Mouse (Mus musculus): ENCODE data around the gene Klhl31. TPM values are rescaled to one million over a fixed set of nuclear protein-coding genes. Genes with fewer than 3 reads are reported as not detected.

Klhl31 gene
- polyA plus RNA-seq, 1 experiment from 2014 or later, result not detected

GRCm38 (mm10) chr9:77632432-77632831 lies 3.9 kb upstream of the Klhl31 start:
- H3K4me2 ChIP-seq (ENCODE audit: low read length), result no peak overlapping the region
- H3K9me3 ChIP-seq (ENCODE audit: control insufficient read depth, low read length), result no peaks in the 10 kb centered on the region
- ATAC-seq (ENCODE audit: low FRiP score, low TSS enrichment), result no peak
- H3K4me3 ChIP-seq (replicated peaks; ENCODE audit: low read depth, low read length), result no peak overlapping the region
- H3K27me3 ChIP-seq (ENCODE audit: control insufficient read depth, insufficient read depth, low read length), result no peaks in the 10 kb centered on the region
- no peak overlapping the region for H3K9ac ChIP-seq (replicated peaks; ENCODE audit: low read length)
- H3K36me3 ChIP-seq (ENCODE audit: control insufficient read depth, insufficient read depth, low read length), result no peaks in the 10 kb centered on the region
- 92% methylated on average over 3 of the region's 3 CpGs for WGBS
- H3K27ac ChIP-seq (replicated peaks; ENCODE audit: low read depth, low read length), result no peak overlapping the region
- H3K4me1 ChIP-seq (ENCODE audit: control insufficient read depth, insufficient read depth, low read length), result no peaks in the 10 kb centered on the region
- DNase-seq, result no peak

GRCm38 (mm10) chr9:77636003-77636402 lies 297 bp upstream of the Klhl31 start:
- H3K27me3 ChIP-seq (ENCODE audit: control insufficient read depth, insufficient read depth, low read length), result no peaks in the 10 kb centered on the region
- ATAC-seq (ENCODE audit: low FRiP score, low TSS enrichment), result no peak
- no peak overlapping the region for H3K4me2 ChIP-seq (ENCODE audit: low read length)
- H3K27ac ChIP-seq (replicated peaks; ENCODE audit: low read depth, low read length), result no peak overlapping the region
- no peaks in the 10 kb centered on the region for H3K9me3 ChIP-seq (ENCODE audit: control insufficient read depth, low read length)
- no peak for DNase-seq
- no peak overlapping the region for H3K9ac ChIP-seq (replicated peaks; ENCODE audit: low read length)
- no peak overlapping the region for H3K4me3 ChIP-seq (replicated peaks; ENCODE audit: low read depth, low read length)
- no peaks in the 10 kb centered on the region for H3K36me3 ChIP-seq (ENCODE audit: control insufficient read depth, insufficient read depth, low read length)
- 93% methylated on average over 5 of the region's 5 CpGs for WGBS
- no peaks in the 10 kb centered on the region for H3K4me1 ChIP-seq (ENCODE audit: control insufficient read depth, insufficient read depth, low read length)

- no peak overlapping the region for H3K9ac ChIP-seq (replicated peaks; ENCODE audit: low read length)
- DNase-seq (no peak), ATAC-seq (ENCODE audit: low FRiP score, low TSS enrichment) (no peak)
- no peak overlapping the region for H3K4me3 ChIP-seq (replicated peaks; ENCODE audit: low read depth, low read length)
- no peaks in the 10 kb centered on the region for H3K9me3 ChIP-seq (ENCODE audit: control insufficient read depth, low read length)
- no peak overlapping the region for H3K4me2 ChIP-seq (ENCODE audit: low read length)
- no peaks in the 10 kb centered on the region for H3K27me3 ChIP-seq (ENCODE audit: control insufficient read depth, insufficient read depth, low read length)
- H3K4me1 ChIP-seq (ENCODE audit: control insufficient read depth, insufficient read depth, low read length), result no peaks in the 10 kb centered on the region
- 89% methylated on average over 10 of the region's 10 CpGs for WGBS
- H3K27ac ChIP-seq (replicated peaks; ENCODE audit: low read depth, low read length), result no peak overlapping the region
- no peaks in the 10 kb centered on the region for H3K36me3 ChIP-seq (ENCODE audit: control insufficient read depth, insufficient read depth, low read length)
Measured at GRCm38 (mm10) chr9:77637357-77637756, 1.1 kb downstream of the Klhl31 start.

GRCm38 (mm10) chr9:77645176-77645575 lies 8.9 kb downstream of the Klhl31 start:
- DNase-seq (no peak), ATAC-seq (ENCODE audit: low FRiP score, low TSS enrichment) (no peak)
- no peak overlapping the region for H3K9ac ChIP-seq (replicated peaks; ENCODE audit: low read length)
- no peaks in the 10 kb centered on the region for H3K27me3 ChIP-seq (ENCODE audit: control insufficient read depth, insufficient read depth, low read length)
- no peaks in the 10 kb centered on the region for H3K9me3 ChIP-seq (ENCODE audit: control insufficient read depth, low read length)
- H3K4me3 ChIP-seq (replicated peaks; ENCODE audit: low read depth, low read length), result no peak overlapping the region
- no peaks in the 10 kb centered on the region for H3K4me1 ChIP-seq (ENCODE audit: control insufficient read depth, insufficient read depth, low read length)
- H3K27ac ChIP-seq (replicated peaks; ENCODE audit: low read depth, low read length), result no peak overlapping the region
- H3K36me3 ChIP-seq (ENCODE audit: control insufficient read depth, insufficient read depth, low read length), result no peaks in the 10 kb centered on the region
- WGBS, result 72% methylated on average over 2 of the region's 2 CpGs
- H3K4me2 ChIP-seq (ENCODE audit: low read length), result no peak overlapping the region

- ATAC-seq (ENCODE audit: low FRiP score, low TSS enrichment) (no peak), DNase-seq (no peak)
- no peak overlapping the region for H3K27ac ChIP-seq (replicated peaks; ENCODE audit: low read depth, low read length)
- no peaks in the 10 kb centered on the region; the same call in 1 of the 2 replicates for H3K4me1 ChIP-seq (ENCODE audit: control insufficient read depth, insufficient read depth, low read length)
- no peaks in the 10 kb centered on the region for H3K9me3 ChIP-seq (ENCODE audit: control insufficient read depth, low read length)
- H3K4me2 ChIP-seq (ENCODE audit: low read length), result no peak overlapping the region
- H3K36me3 ChIP-seq (ENCODE audit: control insufficient read depth, insufficient read depth, low read length), result no peaks in the 10 kb centered on the region
- WGBS, result 81% methylated on average over 7 of the region's 7 CpGs
- no peak overlapping the region for H3K4me3 ChIP-seq (replicated peaks; ENCODE audit: low read depth, low read length)
- H3K27me3 ChIP-seq (ENCODE audit: control insufficient read depth, insufficient read depth, low read length), result peaks cover 5% of the 10 kb centered on the region
- H3K9ac ChIP-seq (replicated peaks; ENCODE audit: low read length), result no peak overlapping the region
Measured at GRCm38 (mm10) chr9:77651847-77652246, 15.5 kb downstream of the Klhl31 start.

- Histone ChIP-seq H3K9ac (replicated peaks; ENCODE audit: low read length) (no peak overlapping the region), H3K27ac (replicated peaks; ENCODE audit: low read depth, low read length) (no peak overlapping the region), H3K4me1 (ENCODE audit: control insufficient read depth, insufficient read depth, low read length) (no peaks in the 10 kb centered on the region; the same call in 1 of the 2 replicates), H3K27me3 (ENCODE audit: control insufficient read depth, insufficient read depth, low read length) (peaks cover 5% of the 10 kb centered on the region), H3K4me2 (ENCODE audit: low read length) (no peak overlapping the region), H3K9me3 (ENCODE audit: control insufficient read depth, low read length) (no peaks in the 10 kb centered on the region), H3K4me3 (replicated peaks; ENCODE audit: low read depth, low read length) (no peak overlapping the region), H3K36me3 (ENCODE audit: control insufficient read depth, insufficient read depth, low read length) (no peaks in the 10 kb centered on the region)
- no peak for DNase-seq
- no peak for ATAC-seq (ENCODE audit: low FRiP score, low TSS enrichment)
- WGBS, result 86% methylated on average over 3 of the region's 3 CpGs
Measured at GRCm38 (mm10) chr9:77653907-77654306, 17.6 kb downstream of the Klhl31 start.

- under 1% methylated on average over 85 of the region's 85 CpGs for WGBS
- Histone ChIP-seq H3K4me3 (replicated peaks; ENCODE audit: low read depth, low read length) (peak overlapping the region; percentile 59), H3K27ac (replicated peaks; ENCODE audit: low read depth, low read length) (no peak overlapping the region), H3K36me3 (ENCODE audit: control insufficient read depth, insufficient read depth, low read length) (no peaks in the 10 kb centered on the region), H3K4me2 (ENCODE audit: low read length) (peak overlapping the region; percentile 98), H3K27me3 (ENCODE audit: control insufficient read depth, insufficient read depth, low read length) (peaks cover 5% of the 10 kb centered on the region), H3K9me3 (ENCODE audit: control insufficient read depth, low read length) (no peaks in the 10 kb centered on the region), H3K4me1 (ENCODE audit: control insufficient read depth, insufficient read depth, low read length) (no peaks in the 10 kb centered on the region; the same call in 1 of the 2 replicates), H3K9ac (replicated peaks; ENCODE audit: low read length) (peak overlapping the region; percentile 59)
- DNase-seq (peak; percentile 80), ATAC-seq (ENCODE audit: low FRiP score, low TSS enrichment) (peak; percentile 89)
Measured at GRCm38 (mm10) chr9:77655181-77655934, 19.1 kb downstream of the Klhl31 start.

GRCm38 (mm10) chr9:77655935-77656288 lies 19.6 kb downstream of the Klhl31 start:
- Histone ChIP-seq H3K4me2 (ENCODE audit: low read length) (peak overlapping the region; percentile 98), H3K4me3 (replicated peaks; ENCODE audit: low read depth, low read length) (peak overlapping the region; percentile 59), H3K4me1 (ENCODE audit: control insufficient read depth, insufficient read depth, low read length) (no peaks in the 10 kb centered on the region; the same call in 1 of the 2 replicates), H3K27ac (replicated peaks; ENCODE audit: low read depth, low read length) (no peak overlapping the region), H3K27me3 (ENCODE audit: control insufficient read depth, insufficient read depth, low read length) (peaks cover 5% of the 10 kb centered on the region), H3K9me3 (ENCODE audit: control insufficient read depth, low read length) (no peaks in the 10 kb centered on the region), H3K9ac (replicated peaks; ENCODE audit: low read length) (peak overlapping the region; percentile 59; the same call in 1 of the 2 replicates), H3K36me3 (ENCODE audit: control insufficient read depth, insufficient read depth, low read length) (no peaks in the 10 kb centered on the region)
- ATAC-seq (ENCODE audit: low FRiP score, low TSS enrichment) (peak; percentile 47), DNase-seq (peak; percentile 90)
- WGBS, result under 1% methylated on average over 7 of the region's 7 CpGs

- H3K36me3 ChIP-seq (ENCODE audit: control insufficient read depth, insufficient read depth, low read length), result no peaks in the 10 kb centered on the region
- no peaks in the 10 kb centered on the region for H3K9me3 ChIP-seq (ENCODE audit: control insufficient read depth, low read length)
- H3K9ac ChIP-seq (replicated peaks; ENCODE audit: low read length), result no peak overlapping the region
- DNase-seq (no peak), ATAC-seq (ENCODE audit: low FRiP score, low TSS enrichment) (no peak)
- H3K27me3 ChIP-seq (ENCODE audit: control insufficient read depth, insufficient read depth, low read length), result no peaks in the 10 kb centered on the region
- no peak overlapping the region for H3K4me2 ChIP-seq (ENCODE audit: low read length)
- 74% methylated on average over 3 of the region's 3 CpGs for WGBS
- no peaks in the 10 kb centered on the region for H3K4me1 ChIP-seq (ENCODE audit: control insufficient read depth, insufficient read depth, low read length)
- H3K27ac ChIP-seq (replicated peaks; ENCODE audit: low read depth, low read length), result no peak overlapping the region
- H3K4me3 ChIP-seq (replicated peaks; ENCODE audit: low read depth, low read length), result no peak overlapping the region
Measured at GRCm38 (mm10) chr9:77662917-77663316, 26.6 kb downstream of the Klhl31 start.
